Mouse (Mus musculus): Measurements from ENCODE around the gene Anxa3.

Anxa3 gene

GRCm38 (mm10) chr5:96847986-96848385 lies 54.8 kb downstream of the Anxa3 start:
- CTCF ChIA-PET, result no interaction called here

- CTCF ChIA-PET, result no interaction called here
These were observed 55.2 kb downstream of the Anxa3 start for GRCm38 (mm10) chr5:96848386-96848785.

- CTCF ChIA-PET, result no interaction called here
These were observed 56.1 kb downstream of the Anxa3 start for GRCm38 (mm10) chr5:96849232-96849631.

GRCm38 (mm10) chr5:96853451-96853850 lies 60.3 kb downstream of the Anxa3 start:
- CTCF ChIA-PET, result no interaction called here

GRCm38 (mm10) chr5:96854350-96854749 lies 61.2 kb downstream of the Anxa3 start:
- CTCF ChIA-PET, result no interaction called here

- CTCF ChIA-PET, result no interaction called here
These were observed 66.8 kb downstream of the Anxa3 start for GRCm38 (mm10) chr5:96859938-96860337.

GRCm38 (mm10) chr5:96867171-96867570 lies 74.0 kb downstream of the Anxa3 start:
- CTCF ChIA-PET, result interaction anchor here (0.7 kb wide), 2 partner anchors 98 to 512 kb away, joined by 3 read pairs; no protein-coding TSS in a partner anchor

GRCm38 (mm10) chr5:96868893-96869292 lies 75.8 kb downstream of the Anxa3 start:
- CTCF ChIA-PET, result no interaction called here

GRCm38 (mm10) chr5:96870996-96871395 lies 77.9 kb downstream of the Anxa3 start:
- CTCF ChIA-PET, result no interaction called here

- CTCF ChIA-PET, result no interaction called here
These were observed 85.0 kb downstream of the Anxa3 start for GRCm38 (mm10) chr5:96878178-96878577.

- CTCF ChIA-PET, result no interaction called here
These were observed 85.9 kb downstream of the Anxa3 start for GRCm38 (mm10) chr5:96878851-96879540.

GRCm38 (mm10) chr5:96880231-96880630 lies 87.1 kb downstream of the Anxa3 start:
- CTCF ChIA-PET, result no interaction called here

GRCm38 (mm10) chr5:96881118-96881517 lies 88.0 kb downstream of the Anxa3 start:
- CTCF ChIA-PET, result no interaction called here

- CTCF ChIA-PET, result no interaction called here
These were observed 88.5 kb downstream of the Anxa3 start for GRCm38 (mm10) chr5:96881613-96882012.

- CTCF ChIA-PET, result no interaction called here
These were observed 92.1 kb downstream of the Anxa3 start for GRCm38 (mm10) chr5:96885202-96885601.

GRCm38 (mm10) chr5:96888396-96888795 lies 95.3 kb downstream of the Anxa3 start:
- CTCF ChIA-PET, result interaction anchor here (0.9 kb wide), 1 partner anchor 619 kb away, joined by 5 read pairs; no protein-coding TSS in a partner anchor

- CTCF ChIA-PET, result no interaction called here
These were observed 97.2 kb downstream of the Anxa3 start for GRCm38 (mm10) chr5:96890367-96890766.
